Mouse (Mus musculus): ENCODE data around the gene Bmpr1b. TPM values are rescaled to one million over a fixed set of nuclear protein-coding genes. Genes with fewer than 3 reads are reported as not detected.

Gene Bmpr1b
- polyA plus RNA-seq, 1 experiment: 1.3 TPM

- DNase-seq: no peak
- TF ChIP-seq CTCF (IDR thresholded peaks at IDR 0.05; ENCODE audit: insufficient read depth, low read length) (no peak), POLR2A (IDR thresholded peaks at IDR 0.05; ENCODE audit: borderline replicate concordance, extremely low read depth, low read depth, low read length) (no peak)
- no peak overlapping the region for H3K4me3 ChIP-seq (replicated peaks; ENCODE audit: extremely low read depth, low read depth, low read length)
- no peaks in the 10 kb centered on the region for H3K4me1 ChIP-seq (ENCODE audit: control insufficient read depth, insufficient read depth, low read length)
- 76% methylated on average over 4 of the region's 4 CpGs for WGBS
Observed at GRCm38 (mm10) chr3:142089684-142090083, 79.5 kb downstream of the Bmpr1b start.

DNA sequence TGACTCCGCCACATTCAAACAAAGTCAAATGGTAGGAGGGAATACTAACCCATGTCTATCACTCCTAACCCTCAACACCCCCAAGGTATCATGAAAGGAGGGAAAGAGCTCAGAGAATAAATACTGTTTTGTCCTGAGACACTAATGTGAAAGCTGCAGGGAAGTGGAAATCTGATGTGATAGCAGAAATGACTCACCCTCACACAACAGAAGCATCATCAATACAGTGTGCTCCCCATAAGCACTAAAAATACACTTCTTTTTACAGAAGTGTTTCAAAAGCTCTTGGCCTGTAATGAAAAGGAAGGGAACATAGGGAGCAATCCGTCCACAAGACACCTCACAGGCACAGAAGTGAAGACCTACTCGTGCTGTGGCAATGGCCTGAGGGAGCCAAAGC, 83.3 kb downstream of the Bmpr1b start:
- no peaks in the 10 kb centered on the region for H3K4me1 ChIP-seq (ENCODE audit: control insufficient read depth, insufficient read depth, low read length)
- no peak for DNase-seq
- TF ChIP-seq CTCF (IDR thresholded peaks at IDR 0.05; ENCODE audit: insufficient read depth, low read length) (no peak), POLR2A (IDR thresholded peaks at IDR 0.05; ENCODE audit: borderline replicate concordance, extremely low read depth, low read depth, low read length) (no peak)
- no peak overlapping the region for H3K4me3 ChIP-seq (replicated peaks; ENCODE audit: extremely low read depth, low read depth, low read length)
- WGBS: 64% methylated on average over 3 of the region's 3 CpGs

DNA sequence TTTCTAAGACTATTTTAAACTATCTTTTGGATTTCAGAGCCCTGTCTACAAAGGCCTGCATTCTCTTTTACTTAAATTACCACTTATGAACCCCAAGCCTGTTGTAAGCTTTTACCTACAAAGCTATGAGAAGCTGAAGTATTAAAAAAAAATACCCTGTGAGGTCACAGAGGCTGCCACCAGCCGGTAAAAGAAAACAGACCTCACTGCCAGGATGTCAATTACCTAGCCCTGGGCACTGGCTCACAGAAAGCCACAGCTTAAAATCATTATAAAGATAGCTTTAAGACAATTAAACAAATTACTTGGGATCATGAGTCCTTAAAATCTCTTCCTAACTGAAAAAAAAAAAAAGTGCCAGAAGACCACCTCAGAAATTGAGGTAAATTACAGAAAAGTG, 85.1 kb downstream of the Bmpr1b start:
- H3K4me3 ChIP-seq (replicated peaks; ENCODE audit: extremely low read depth, low read depth, low read length): no peak overlapping the region
- 48% methylated on average over 1 of the region's 1 CpGs for WGBS
- H3K4me1 ChIP-seq (ENCODE audit: control insufficient read depth, insufficient read depth, low read length): no peaks in the 10 kb centered on the region
- TF ChIP-seq CTCF (IDR thresholded peaks at IDR 0.05; ENCODE audit: insufficient read depth, low read length) (no peak), POLR2A (IDR thresholded peaks at IDR 0.05; ENCODE audit: borderline replicate concordance, extremely low read depth, low read depth, low read length) (no peak)
- DNase-seq: no peak

DNA sequence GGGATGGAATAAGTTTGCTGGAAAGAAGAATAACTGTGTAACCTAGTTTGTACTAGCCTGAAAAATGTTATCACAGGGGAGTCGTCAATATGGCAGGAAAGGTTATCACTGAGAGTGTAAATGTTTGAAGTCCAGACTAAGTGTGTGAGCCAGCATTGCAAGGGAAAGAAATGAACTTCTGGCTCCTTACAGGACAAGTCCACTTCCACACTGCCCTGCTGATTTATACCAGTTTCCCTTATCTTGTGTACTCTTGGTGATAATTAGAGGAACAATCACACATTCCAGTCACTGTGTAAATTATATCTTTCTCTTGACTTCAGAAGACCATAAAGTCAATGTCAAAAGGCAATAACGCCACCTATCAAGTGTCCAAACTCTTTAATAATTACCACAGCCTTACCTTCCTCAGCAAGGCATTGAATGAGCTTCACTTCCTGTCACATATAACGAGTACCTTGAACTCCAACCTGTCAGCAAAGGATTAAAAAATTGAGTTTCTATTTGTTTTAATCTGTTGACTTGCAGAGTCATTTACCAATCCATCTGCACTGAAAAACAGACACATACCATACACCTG, 91.4 kb downstream of the Bmpr1b start:
- 40% methylated on average over 3 of the region's 3 CpGs for WGBS

DNA sequence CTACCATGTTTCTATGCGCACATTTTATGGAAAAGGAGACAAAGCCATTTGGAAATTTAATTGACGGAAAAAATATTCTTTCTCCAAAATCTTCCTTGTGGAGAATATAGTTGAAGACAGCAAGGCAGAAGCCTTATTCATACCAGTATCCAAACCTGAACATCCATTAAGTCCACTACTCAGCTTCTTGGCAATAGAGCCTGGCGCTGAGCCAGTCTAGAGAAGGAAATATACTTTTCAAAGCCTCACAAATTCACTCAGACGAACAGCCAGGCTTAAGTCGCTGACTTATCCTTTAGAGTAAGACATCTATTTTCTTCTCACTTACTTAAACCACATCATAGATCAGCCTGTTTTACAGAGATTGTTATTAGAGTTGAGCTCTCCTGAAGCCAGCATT, 97.6 kb downstream of the Bmpr1b start:
- Histone ChIP-seq H3K4me1 (ENCODE audit: control insufficient read depth, insufficient read depth, low read length) (no peaks in the 10 kb centered on the region), H3K4me3 (replicated peaks; ENCODE audit: extremely low read depth, low read depth, low read length) (no peak overlapping the region)
- WGBS: 66% methylated on average over 5 of the region's 5 CpGs
- DNase-seq: no peak
- TF ChIP-seq POLR2A (IDR thresholded peaks at IDR 0.05; ENCODE audit: borderline replicate concordance, extremely low read depth, low read depth, low read length) (no peak), CTCF (IDR thresholded peaks at IDR 0.05; ENCODE audit: insufficient read depth, low read length) (no peak)

More for the DNA sequence above, 91.4 kb downstream of the Bmpr1b start:
- Histone ChIP-seq H3K4me1 (ENCODE audit: control insufficient read depth, insufficient read depth, low read length) (no peaks in the 10 kb centered on the region), H3K4me3 (replicated peaks; ENCODE audit: extremely low read depth, low read depth, low read length) (no peak overlapping the region)
- DNase-seq: no peak
- TF ChIP-seq CTCF (IDR thresholded peaks at IDR 0.05; ENCODE audit: insufficient read depth, low read length): no peak
- no peak for TF ChIP-seq POLR2A (IDR thresholded peaks at IDR 0.05; ENCODE audit: borderline replicate concordance, extremely low read depth, low read depth, low read length)

DNA sequence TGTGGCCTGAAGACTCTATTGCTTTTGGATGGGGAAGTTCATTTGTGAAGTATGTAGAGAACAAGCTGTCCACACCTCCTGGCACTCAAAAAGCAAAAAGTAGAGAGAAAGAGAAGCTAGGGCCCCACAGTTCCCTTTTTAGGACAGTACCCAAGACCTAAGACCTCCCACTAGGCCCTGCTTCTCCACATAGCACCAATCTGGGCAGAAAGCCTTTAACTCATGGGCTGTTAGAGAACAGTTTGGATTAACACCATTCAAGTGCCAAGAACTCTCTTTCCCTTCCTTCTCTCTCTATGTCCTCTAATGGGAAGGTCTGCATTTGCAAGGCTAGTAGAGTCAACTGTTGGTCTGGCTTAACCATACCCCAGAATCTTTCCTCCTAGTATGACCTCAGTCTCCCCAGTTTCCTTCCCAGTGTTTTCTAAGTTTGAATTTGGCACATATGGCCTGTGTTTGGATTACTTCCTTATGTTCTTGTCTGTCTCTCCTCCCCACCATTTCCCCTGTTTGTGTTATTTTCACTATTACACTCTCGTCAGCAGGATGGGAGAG, 102.4 kb downstream of the Bmpr1b start:
- H3K4me3 ChIP-seq (replicated peaks; ENCODE audit: extremely low read depth, low read depth, low read length): no peak overlapping the region
- no peaks in the 10 kb centered on the region for H3K4me1 ChIP-seq (ENCODE audit: control insufficient read depth, insufficient read depth, low read length)
- no peak for DNase-seq
- TF ChIP-seq POLR2A (IDR thresholded peaks at IDR 0.05; ENCODE audit: borderline replicate concordance, extremely low read depth, low read depth, low read length): no peak
- TF ChIP-seq CTCF (IDR thresholded peaks at IDR 0.05; ENCODE audit: insufficient read depth, low read length): no peak
- 46% methylated on average over 1 of the region's 1 CpGs for WGBS

- DNase-seq: no peak
- WGBS: 65% methylated on average over 5 of the region's 5 CpGs
- no peak overlapping the region for H3K4me3 ChIP-seq (replicated peaks; ENCODE audit: extremely low read depth, low read depth, low read length)
- no peaks in the 10 kb centered on the region for H3K4me1 ChIP-seq (ENCODE audit: control insufficient read depth, insufficient read depth, low read length)
- TF ChIP-seq POLR2A (IDR thresholded peaks at IDR 0.05; ENCODE audit: borderline replicate concordance, extremely low read depth, low read depth, low read length) (no peak), CTCF (IDR thresholded peaks at IDR 0.05; ENCODE audit: insufficient read depth, low read length) (no peak)
Observed at GRCm38 (mm10) chr3:142065111-142065510, 104.1 kb downstream of the Bmpr1b start.

- TF ChIP-seq POLR2A (IDR thresholded peaks at IDR 0.05; ENCODE audit: borderline replicate concordance, extremely low read depth, low read depth, low read length): no peak
- TF ChIP-seq CTCF (IDR thresholded peaks at IDR 0.05; ENCODE audit: insufficient read depth, low read length): no peak
- WGBS: 49% methylated on average over 12 of the region's 12 CpGs
Observed at GRCm38 (mm10) chr3:142063536-142064226, 105.5 kb downstream of the Bmpr1b start.

DNA sequence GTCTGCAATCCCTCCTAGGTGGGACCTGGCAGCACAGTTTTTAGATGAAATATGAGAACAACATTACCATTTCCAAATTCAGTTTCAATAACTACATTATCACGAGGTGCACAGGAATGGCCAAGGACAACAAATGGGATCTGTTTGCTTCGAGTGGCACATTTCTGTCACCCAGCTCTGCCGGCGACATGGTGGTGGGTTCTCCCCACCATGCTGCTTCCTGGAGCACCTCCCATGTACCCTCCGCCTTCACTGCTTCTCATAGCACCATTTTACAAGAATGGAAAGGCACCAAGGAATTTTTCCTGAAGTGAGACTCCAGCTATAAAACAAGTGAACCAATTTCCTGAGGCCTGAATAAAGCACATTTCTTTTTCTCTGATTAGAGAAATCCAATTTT, 108.0 kb downstream of the Bmpr1b start:
- no peaks in the 10 kb centered on the region for H3K4me1 ChIP-seq (ENCODE audit: control insufficient read depth, insufficient read depth, low read length)
- WGBS: 86% methylated on average over 5 of the region's 5 CpGs
- no peak for DNase-seq
- TF ChIP-seq POLR2A (IDR thresholded peaks at IDR 0.05; ENCODE audit: borderline replicate concordance, extremely low read depth, low read depth, low read length): no peak
- TF ChIP-seq CTCF (IDR thresholded peaks at IDR 0.05; ENCODE audit: insufficient read depth, low read length): no peak
- no peak overlapping the region for H3K4me3 ChIP-seq (replicated peaks; ENCODE audit: extremely low read depth, low read depth, low read length)

More at GRCm38 (mm10) chr3:142063536-142064226, 105.5 kb downstream of the Bmpr1b start:
- Histone ChIP-seq H3K4me3 (replicated peaks; ENCODE audit: extremely low read depth, low read depth, low read length) (no peak overlapping the region), H3K4me1 (ENCODE audit: control insufficient read depth, insufficient read depth, low read length) (no peaks in the 10 kb centered on the region)
- DNase-seq: no peak

- no peak for DNase-seq
- 57% methylated on average over 3 of the region's 3 CpGs for WGBS
- H3K4me3 ChIP-seq (replicated peaks; ENCODE audit: extremely low read depth, low read depth, low read length): no peak overlapping the region
- no peaks in the 10 kb centered on the region for H3K4me1 ChIP-seq (ENCODE audit: control insufficient read depth, insufficient read depth, low read length)
- TF ChIP-seq CTCF (IDR thresholded peaks at IDR 0.05; ENCODE audit: insufficient read depth, low read length) (no peak), POLR2A (IDR thresholded peaks at IDR 0.05; ENCODE audit: borderline replicate concordance, extremely low read depth, low read depth, low read length) (no peak)
Observed at GRCm38 (mm10) chr3:142059890-142060289, 109.3 kb downstream of the Bmpr1b start.

Measured in lung, adult 2 months (tissue).